Mouse (Mus musculus) CH12.LX (cell line): ENCODE measurements around the gene Aspm. TPM values are rescaled to one million over a fixed set of nuclear protein-coding genes. Genes with fewer than 3 reads are reported as not detected.
"Not testable (repeated sequence)": the region's sequence is repeated elsewhere in the genome, so short reads cannot be mapped to it uniquely, and the experiment has no call there.

Source experiments
- DNase-seq: peaks from one replicate; pipeline ENCODE4 v3.0.0-alpha.2; 2013; ENCODE audit errors: extremely low read depth
- H3K27ac ChIP-seq: 2 replicates; pipeline ENCODE4 v1.5.1; 2012; ENCODE audit warnings: low read depth, mild to moderate bottlenecking, control low read depth, moderate library complexity; ENCODE audit not compliant: insufficient read depth
- H3K27me3 ChIP-seq: replicated peaks from 2 replicates; pipeline ENCODE3; 2012; ENCODE audit warnings: inconsistent platforms
- H3K36me3 ChIP-seq, 2 experiments: replicated peaks in 1 of 2; 2 replicates each; pipeline versions ENCODE3 to v1.6.1; 2012; ENCODE audit warnings: inconsistent platforms in 1 of 2, low read length in 1 of 2, mild to moderate bottlenecking in 1 of 2, mixed read lengths in 1 of 2, moderate library complexity in 1 of 2; ENCODE audit not compliant: control insufficient read depth in 1 of 2, insufficient read depth in 1 of 2
- H3K4me1 ChIP-seq, 2 experiments: 2 replicates each; pipeline ENCODE4 v1.6.1; 2012; ENCODE audit warnings: inconsistent platforms in 1 of 2, moderate library complexity in 1 of 2; ENCODE audit not compliant: insufficient read depth in 2 of 2, control insufficient read depth in 1 of 2
- H3K4me2 ChIP-seq: 2 replicates; pipeline ENCODE4 v1.6.1; 2012; ENCODE audit warnings: low read depth, mild to moderate bottlenecking, control low read depth; ENCODE audit not compliant: poor library complexity, insufficient read depth, severe bottlenecking
- H3K4me3 ChIP-seq, 3 experiments: fragments of 150-350 bp in 1 of 3; sonication (generic) in 1 of 3; replicated peaks in 1 of 3; 2 replicates each; pipeline versions ENCODE3 to v1.5.1; 2011 to 2012; ENCODE audit warnings: low read depth in 2 of 3, low read length in 2 of 3, mild to moderate bottlenecking in 2 of 3, moderate library complexity in 2 of 3, control low read depth in 1 of 3, improper control_type of control experiment in 1 of 3, inconsistent platforms in 1 of 3, mixed read lengths in 1 of 3; ENCODE audit not compliant: poor library complexity in 1 of 3
- H3K79me2 ChIP-seq: replicated peaks from 2 replicates; pipeline ENCODE4 v1.6.1; 2012; ENCODE audit warnings: mild to moderate bottlenecking, moderate library complexity; ENCODE audit not compliant: control insufficient read depth, poor library complexity, insufficient read depth, severe bottlenecking; ENCODE audit errors: extremely low read depth
- H3K9ac ChIP-seq: 2 replicates; pipeline ENCODE4 v1.6.1; 2012; ENCODE audit warnings: low read depth, mild to moderate bottlenecking, control low read depth, moderate library complexity; ENCODE audit not compliant: insufficient read depth
- H3K9me3 ChIP-seq: replicated peaks from 2 replicates; pipeline ENCODE3; 2012; ENCODE audit warnings: low read length, inconsistent platforms, mixed read lengths
- CHD1 ChIP-seq: IDR thresholded peaks from 2 replicates; pipeline ENCODE4 v1.6.1; 2012; ENCODE audit warnings: low read depth, low read length, improper control_type of control experiment, inconsistent platforms
- CHD2 ChIP-seq: IDR thresholded peaks from 2 replicates; pipeline ENCODE4 v1.6.1; 2011; ENCODE audit warnings: low read length, improper control_type of control experiment
- CTCF ChIP-seq, 2 experiments: IDR thresholded peaks in 1 of 2; conservative IDR thresholded peaks in 1 of 2; 2 replicates each; pipeline ENCODE4 v1.5.1; 2011 to 2012; ENCODE audit warnings: low read depth in 2 of 2, low read length in 2 of 2, improper control_type of control experiment in 1 of 2, inconsistent platforms in 1 of 2, mild to moderate bottlenecking in 1 of 2, moderate library complexity in 1 of 2
- E2F4 ChIP-seq: IDR thresholded peaks from 2 replicates; pipeline ENCODE4 v1.6.1; 2011; ENCODE audit warnings: low read depth, low read length, improper control_type of control experiment; ENCODE audit not compliant: insufficient replicate concordance
- GABPA ChIP-seq: IDR thresholded peaks from 2 replicates; pipeline ENCODE4 v1.6.1; 2012; ENCODE audit warnings: low read depth, low read length, improper control_type of control experiment, inconsistent platforms; ENCODE audit not compliant: insufficient replicate concordance
- IRF4 ChIP-seq: IDR thresholded peaks from 2 replicates; pipeline ENCODE4 v1.6.1; 2014; ENCODE audit warnings: low read depth, mild to moderate bottlenecking, inconsistent platforms, low read length, improper control_type of control experiment
- JUND ChIP-seq: conservative IDR thresholded peaks from 2 replicates; pipeline ENCODE4 v1.6.1; 2011; ENCODE audit warnings: low read depth, low read length, improper control_type of control experiment
- RAD21 ChIP-seq: IDR thresholded peaks from 2 replicates; pipeline ENCODE4 v1.6.1; 2011; ENCODE audit warnings: low read depth, mild to moderate bottlenecking, low read length, improper control_type of control experiment, moderate library complexity
- RCOR1 ChIP-seq: conservative IDR thresholded peaks from 2 replicates; pipeline ENCODE4 v1.6.1; 2012; ENCODE audit warnings: low read depth, mild to moderate bottlenecking, inconsistent platforms, low read length, improper control_type of control experiment
- SMC3 ChIP-seq: IDR thresholded peaks from 2 replicates; pipeline ENCODE4 v1.6.1; 2011; ENCODE audit warnings: low read depth, low read length, improper control_type of control experiment
- TBP ChIP-seq: conservative IDR thresholded peaks from 2 replicates; pipeline ENCODE4 v1.6.1; 2011; ENCODE audit warnings: low read depth, low read length, improper control_type of control experiment
- USF2 ChIP-seq: conservative IDR thresholded peaks from 2 replicates; pipeline ENCODE4 v1.6.1; 2011; ENCODE audit warnings: low read depth, low read length, improper control_type of control experiment
- ZKSCAN1 ChIP-seq: IDR thresholded peaks from 2 replicates; pipeline ENCODE4 v1.6.1; 2012; ENCODE audit warnings: low read depth, inconsistent platforms, low read length, improper control_type of control experiment, borderline replicate concordance
- dilution Hi-C: fragments of 300-500 bp; cut with MboI; formaldehyde crosslinking; loops from 2 replicates; pipeline ENCODE4 v1.14.3; 2020; ENCODE audit warnings: low sequenced_read_pairs; ENCODE audit not compliant: extremely low pct_unique_long_range_greater_than_20kb, extremely low pct_ligation_motif_present
- in situ Hi-C: fragments of 300-500 bp; cut with MboI; formaldehyde crosslinking; loops from 3 replicates; pipeline ENCODE4 v1.14.3; 2019; ENCODE audit warnings: low sequenced_read_pairs, low pct_ligation_motif_present, low pct_unique_long_range_greater_than_20kb, mixed read lengths
- polyA plus RNA-seq: library from polyadenylated mRNA; unstranded; fragments of >175 nt; gene quantifications from 2 replicates; pipeline ENCODE4 v1.2.1, GENCODE M21; 2012; ENCODE audit warnings: low read depth; ENCODE audit not compliant: insufficient read length
- total RNA-seq, 2 experiments: library from RNA; depleted of rRNA; stranded (reverse); fragments of 300-350 nt in 1 of 2; fragments of >200 nt in 1 of 2; gene quantifications; 2 replicates each; pipeline ENCODE4 v1.2.3; 2012 to 2014

Gene Aspm
- total and polyA plus RNA-seq, 3 experiments, result 19.5 to 20.6 (median 19.6) TPM

- dilution Hi-C loops, result no loop called here
- Histone ChIP-seq H3K9me3 (peaks cover 7% of the 10 kb centered on the region), H3K9ac (no peak overlapping the region), H3K4me3 (no peak overlapping the region), H3K27ac (no peak overlapping the region), H3K4me2 (no peak overlapping the region), H3K4me1 (peaks cover 0 to 22% of the 10 kb centered on the region in 2 experiments; a peak in 3 of 4 replicates), H3K79me2 (no peaks in the 10 kb centered on the region), H3K36me3 (no peaks in the 10 kb centered on the region), H3K27me3 (no peaks in the 10 kb centered on the region)
- in situ Hi-C loops, result no loop called here
- DNase-seq, result no peak
- peak; percentile 55 for TF ChIP-seq RAD21
- peak in 1 of 2 experiments; percentile 33; a peak in 2 of 4 replicates for TF ChIP-seq CTCF (conservative IDR thresholded peaks at IDR 0.05 in 1 of 2, IDR thresholded peaks at IDR 0.05 in 1 of 2; ENCODE audit: low read depth in 2 of 2, low read length in 2 of 2)
- no peak for TF ChIP-seq TBP
- TF ChIP-seq CHD2, result no peak
- TF ChIP-seq SMC3, result peak; percentile 26; the same call in 1 of the 2 replicates
Measured at GRCm38 (mm10) chr1:139405766-139406165, 48.8 kb upstream of the Aspm start.

GRCm38 (mm10) chr1:139407701-139408100 is 46.9 kb upstream of the Aspm start:
- Histone ChIP-seq H3K36me3 (no peaks in the 10 kb centered on the region), H3K9me3 (peaks cover 7% of the 10 kb centered on the region), H3K4me1 (peaks cover 0 to 22% of the 10 kb centered on the region in 2 experiments; a peak in 3 of 4 replicates), H3K79me2 (no peaks in the 10 kb centered on the region), H3K27ac (no peak overlapping the region), H3K9ac (no peak overlapping the region), H3K27me3 (no peaks in the 10 kb centered on the region), H3K4me2 (no peak overlapping the region), H3K4me3 (no peak overlapping the region)
- DNase-seq, result peak; percentile 14
- in situ Hi-C loops, result no loop called here
- dilution Hi-C loops, result no loop called here
- TF ChIP-seq RAD21 (no peak), ZKSCAN1 (no peak), JUND (no peak), RCOR1 (no peak), E2F4 (no peak), USF2 (no peak), GABPA (no peak), CTCF (conservative IDR thresholded peaks at IDR 0.05 in 1 of 2, IDR thresholded peaks at IDR 0.05 in 1 of 2; ENCODE audit: low read depth in 2 of 2, low read length in 2 of 2) (peak in 1 of 2 experiments; percentile 32; a peak in 2 of 4 replicates), CHD1 (no peak), IRF4 (no peak), SMC3 (peak; percentile 7; the same call in 1 of the 2 replicates)

- in situ Hi-C loops, dilution Hi-C loops, DNase-seq, H3K4me3 ChIP-seq, H3K4me1 ChIP-seq, H3K4me2 ChIP-seq, H3K27ac ChIP-seq, H3K79me2 ChIP-seq, H3K9ac ChIP-seq, H3K9me3 ChIP-seq, H3K36me3 ChIP-seq, H3K27me3 ChIP-seq: not testable (repeated sequence)
Measured at GRCm38 (mm10) chr1:139412365-139412764, 42.2 kb upstream of the Aspm start.
